Mouse (Mus musculus) heart, postnatal 25 days (tissue): ENCODE measurements around the gene Trhr2. TPM values are rescaled to one million over a fixed set of nuclear protein-coding genes. Genes with fewer than 3 reads are reported as not detected.
"Not testable (repeated sequence)": the region's sequence is repeated elsewhere in the genome, so short reads cannot be mapped to it uniquely, and the experiment has no call there.

Experiments used
- DNase-seq: peaks from one replicate; pipeline ENCODE4 v3.0.0; 2022; ENCODE audit warnings: low spot score
- intact Hi-C: fragments of 180-260 bp; cut with DNase I; formaldehyde crosslinking; loops from one replicate; pipeline ENCODE4 v1.15.1; 2025
- total RNA-seq, 2 experiments: library from RNA; stranded (reverse); gene quantifications; 2 replicates each; pipeline ENCODE4 v1.2.3; 2021

Gene Trhr2
- total RNA-seq, 2 experiments from 2014 or later = not detected

- no peak for DNase-seq
- intact Hi-C loops = loop anchor here (10.0 kb wide), 1 partner anchor 360 kb away; no protein-coding TSS in a partner anchor
Observed at GRCm38 (mm10) chr8:122334791-122335490, 25.6 kb downstream of the Trhr2 start.

- DNase-seq = no peak
- intact Hi-C loops = loop anchor here (1.0 to 10.0 kb wide), 2 partner anchors 60 to 359 kb away; no protein-coding TSS in a partner anchor
Observed at GRCm38 (mm10) chr8:122333531-122333930, 27.0 kb downstream of the Trhr2 start.

GRCm38 (mm10) chr8:122332753-122333506 is 27.6 kb downstream of the Trhr2 start:
- intact Hi-C loops = loop anchor here (1.0 to 10.0 kb wide), 2 partner anchors 60 to 358 kb away; no protein-coding TSS in a partner anchor
- peak; percentile 61 for DNase-seq

- intact Hi-C loops = loop anchor here (2.0 to 10.0 kb wide), 2 partner anchors 14 to 356 kb away; no protein-coding TSS in a partner anchor
Observed at GRCm38 (mm10) chr8:122331134-122331523, 29.4 kb downstream of the Trhr2 start.

GRCm38 (mm10) chr8:122330446-122331133 is 30.0 kb downstream of the Trhr2 start:
- intact Hi-C loops = loop anchor here (2.0 to 10.0 kb wide), 2 partner anchors 14 to 356 kb away; no protein-coding TSS in a partner anchor
- no peak for DNase-seq

More at GRCm38 (mm10) chr8:122331134-122331523, 29.4 kb downstream of the Trhr2 start:
- peak; percentile 62 for DNase-seq

- intact Hi-C loops = loop anchor here (2.0 to 10.0 kb wide), 2 partner anchors 13 to 355 kb away; no protein-coding TSS in a partner anchor
Observed at GRCm38 (mm10) chr8:122329553-122330239, 30.9 kb downstream of the Trhr2 start.

GRCm38 (mm10) chr8:122329072-122329471 is 31.5 kb downstream of the Trhr2 start:
- intact Hi-C loops = no loop called here

More at GRCm38 (mm10) chr8:122329553-122330239, 30.9 kb downstream of the Trhr2 start:
- DNase-seq = no peak

GRCm38 (mm10) chr8:122326114-122326542 is 34.4 kb downstream of the Trhr2 start:
- intact Hi-C loops = no loop called here
- DNase-seq = no peak

More at GRCm38 (mm10) chr8:122329072-122329471, 31.5 kb downstream of the Trhr2 start:
- no peak for DNase-seq

- no peak for DNase-seq
- intact Hi-C loops = no loop called here
Observed at GRCm38 (mm10) chr8:122325196-122325595, 35.4 kb downstream of the Trhr2 start.

- DNase-seq, intact Hi-C loops: not testable (repeated sequence)
Observed at GRCm38 (mm10) chr8:122323951-122324402, 36.6 kb downstream of the Trhr2 start.

- no peak for DNase-seq
- intact Hi-C loops = no loop called here
Observed at GRCm38 (mm10) chr8:122322792-122323191, 37.8 kb downstream of the Trhr2 start.

GRCm38 (mm10) chr8:122322126-122322525 is 38.4 kb downstream of the Trhr2 start:
- DNase-seq = no peak

GRCm38 (mm10) chr8:122321455-122321921 is 39.1 kb downstream of the Trhr2 start:
- intact Hi-C loops = no loop called here
- no peak for DNase-seq

More at GRCm38 (mm10) chr8:122322126-122322525, 38.4 kb downstream of the Trhr2 start:
- intact Hi-C loops = no loop called here

GRCm38 (mm10) chr8:122320541-122320940 is 40.0 kb downstream of the Trhr2 start:
- no peak for DNase-seq
- intact Hi-C loops = no loop called here

- intact Hi-C loops = no loop called here
Observed at GRCm38 (mm10) chr8:122319708-122320075, 40.9 kb downstream of the Trhr2 start.

GRCm38 (mm10) chr8:122319045-122319707 is 41.4 kb downstream of the Trhr2 start:
- no peak for DNase-seq
- intact Hi-C loops = no loop called here

More at GRCm38 (mm10) chr8:122319708-122320075, 40.9 kb downstream of the Trhr2 start:
- no peak for DNase-seq

- no peak for DNase-seq
- intact Hi-C loops = loop anchor here (2.0 kb wide), 1 partner anchor 13 kb away; no protein-coding TSS in a partner anchor
Observed at GRCm38 (mm10) chr8:122317918-122318475, 42.5 kb downstream of the Trhr2 start.

GRCm38 (mm10) chr8:122316402-122316801 is 44.1 kb downstream of the Trhr2 start:
- no peak for DNase-seq
- intact Hi-C loops = loop anchor here (2.0 kb wide), 1 partner anchor 14 kb away; no protein-coding TSS in a partner anchor
